Mouse (Mus musculus) layer of hippocampus, postnatal 10 days (tissue): Measurements from ENCODE around the gene Neurl1b. TPM values are rescaled to one million over a fixed set of nuclear protein-coding genes. Genes with fewer than 3 reads are reported as not detected.
A peak's percentile ranks its signal among the peaks of the same experiment; 100 is the strongest.

Source experiments
- DNase-seq, 2 experiments: peaks; one replicate each; pipeline ENCODE4 v3.0.0; 2021; ENCODE audit warnings: low spot score in 2 of 2
- total RNA-seq, 2 experiments: library from RNA; stranded (reverse); gene quantifications; 2 replicates each; pipeline ENCODE4 v1.2.3; 2021

Neurl1b gene
- total RNA-seq, 2 experiments from 2014 or later, result 87.9 to 88.7 TPM

DNA sequence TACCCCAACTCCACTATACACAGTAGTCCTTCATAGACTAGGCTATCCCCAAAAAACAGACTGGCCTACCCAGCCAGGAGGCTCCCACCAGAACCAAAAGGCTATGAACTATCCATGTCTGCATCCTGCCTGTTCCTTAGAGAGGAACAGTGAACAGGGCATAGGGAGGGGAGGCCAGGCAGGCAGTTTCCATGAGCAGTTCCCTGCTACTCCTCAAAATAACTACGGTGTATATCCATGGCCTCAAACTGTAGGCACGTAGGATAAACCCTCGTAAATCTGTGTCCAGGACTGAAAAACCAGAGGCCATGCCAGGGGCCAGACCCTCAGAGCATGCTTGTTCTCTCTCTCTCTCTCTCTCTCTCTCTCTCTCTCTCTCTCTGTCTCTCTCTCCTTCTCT lies 17.9 kb upstream of the Neurl1b start:
- DNase-seq, result no peak

GRCm38 (mm10) chr17:26397339-26397738 lies 17.3 kb upstream of the Neurl1b start:
- no peak for DNase-seq

- no peak for DNase-seq
Observed at GRCm38 (mm10) chr17:26405340-26406100, 9.1 kb upstream of the Neurl1b start.

- DNase-seq, result no peak
Observed at GRCm38 (mm10) chr17:26412967-26413366, 1.7 kb upstream of the Neurl1b start.

GRCm38 (mm10) chr17:26414184-26414522 lies 476 bp upstream of the Neurl1b start:
- no peak for DNase-seq

DNA sequence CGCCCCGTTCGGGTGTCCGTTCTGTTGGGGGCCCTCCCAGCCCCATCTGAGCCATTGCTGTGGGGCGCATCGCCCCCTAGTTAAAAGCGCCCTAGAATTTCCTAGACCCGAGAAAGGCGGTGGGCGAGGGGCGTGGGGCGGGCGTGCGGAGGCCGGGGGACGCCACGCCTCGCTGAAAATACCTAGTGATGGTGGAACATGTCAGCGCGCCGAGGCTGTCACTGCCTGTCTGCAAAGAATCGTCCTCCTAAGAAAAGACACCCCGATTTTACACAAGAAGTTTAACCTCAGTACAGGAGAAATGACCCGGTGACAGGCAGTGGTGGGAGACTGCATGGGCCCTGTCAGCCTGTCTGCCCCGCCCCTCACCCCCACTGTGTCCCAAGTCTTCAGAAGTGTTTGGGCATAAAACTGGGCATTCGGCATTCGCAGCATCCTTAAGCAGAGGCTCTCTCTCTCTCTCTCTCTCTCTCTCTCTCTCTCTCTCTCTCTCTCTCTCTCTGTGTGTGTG lies 781 bp downstream of the Neurl1b start:
- no peak for DNase-seq

DNA sequence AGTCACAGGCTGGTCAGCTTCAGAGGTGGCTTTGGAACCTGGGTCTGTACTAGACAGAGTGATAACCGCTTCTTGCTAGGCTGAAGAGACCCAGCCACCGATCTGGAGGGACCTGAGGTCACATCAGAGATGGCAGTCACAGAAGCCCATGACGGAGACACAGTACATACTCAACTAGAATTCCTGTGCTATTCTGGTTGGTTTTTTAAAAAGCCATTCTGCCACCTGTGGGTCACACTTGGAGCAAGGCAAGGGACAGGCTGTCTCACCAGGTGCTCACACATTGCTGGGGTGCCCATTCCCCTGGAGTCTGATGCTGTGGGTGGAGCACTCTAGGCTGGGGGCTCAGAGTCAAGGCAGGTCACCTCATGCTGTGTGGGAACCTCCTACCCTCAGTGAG lies 1.5 kb downstream of the Neurl1b start:
- DNase-seq, result no peak

DNA sequence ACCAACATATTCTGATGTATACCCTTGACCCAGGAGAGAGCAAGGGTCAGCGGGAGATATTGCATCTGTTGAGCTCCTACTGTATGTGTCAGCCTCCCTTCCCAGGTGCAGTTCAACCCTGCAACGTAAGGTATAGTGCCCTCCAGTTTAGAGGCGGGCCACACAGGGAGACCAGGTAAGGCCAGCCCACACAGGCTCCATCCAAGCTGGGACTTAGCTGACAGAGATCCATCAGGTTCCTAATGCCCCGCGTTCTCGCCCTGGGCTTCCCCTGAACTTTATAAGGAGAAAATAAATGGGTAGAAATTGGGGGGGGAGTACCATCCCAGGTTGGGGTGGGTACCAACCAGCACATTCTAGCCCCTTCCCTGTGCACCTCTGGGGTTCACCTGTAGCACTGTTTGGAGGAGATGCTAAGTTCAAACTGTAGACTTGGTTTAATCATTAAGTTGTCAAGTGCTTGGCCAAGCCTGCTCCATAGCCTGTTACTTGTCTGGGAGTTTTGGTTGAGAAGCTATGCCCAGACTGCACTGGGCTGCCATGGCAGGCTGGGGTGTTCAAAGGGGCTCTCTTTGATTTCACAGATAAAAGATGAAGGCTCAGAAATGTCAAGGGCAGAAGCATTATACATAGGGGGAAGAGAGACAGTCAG lies 3.3 kb downstream of the Neurl1b start:
- no peak for DNase-seq

DNA sequence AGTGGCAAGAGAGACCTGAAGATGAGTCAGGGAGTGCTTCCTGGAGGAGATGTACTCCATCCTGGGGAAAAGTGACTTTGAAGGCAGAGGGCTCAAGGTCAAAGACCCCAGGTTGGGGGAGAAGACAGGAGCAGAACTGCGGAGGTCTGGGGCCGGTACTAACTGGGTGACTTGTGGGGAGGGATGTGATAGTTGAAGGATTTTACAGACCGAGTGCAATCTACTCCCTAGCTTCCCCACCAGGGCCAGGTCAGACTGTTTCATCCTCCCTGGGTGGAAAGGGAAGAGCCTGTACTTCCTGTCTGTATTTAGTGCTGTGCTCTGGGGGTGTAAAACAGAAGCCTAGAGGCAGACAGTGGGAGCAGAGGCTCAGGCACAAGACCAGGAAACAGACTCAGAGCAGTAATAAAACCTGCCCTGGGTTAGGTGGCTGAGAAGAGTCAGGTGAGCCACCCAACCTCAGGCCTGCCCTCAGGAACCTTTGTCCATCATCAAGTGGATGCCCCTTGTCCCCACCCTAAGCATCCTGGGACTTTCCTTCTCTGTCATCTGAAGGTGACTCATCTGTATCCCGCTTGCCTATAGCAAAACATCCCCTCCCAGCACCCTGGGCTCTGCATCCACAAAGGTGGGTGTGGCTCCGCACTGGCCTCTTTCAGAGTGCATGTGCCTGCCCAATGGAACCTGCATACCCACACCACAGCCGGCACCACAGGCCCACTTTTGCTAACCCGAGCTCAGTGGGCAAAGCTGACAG lies 6.0 kb downstream of the Neurl1b start:
- DNase-seq, result no peak

DNA sequence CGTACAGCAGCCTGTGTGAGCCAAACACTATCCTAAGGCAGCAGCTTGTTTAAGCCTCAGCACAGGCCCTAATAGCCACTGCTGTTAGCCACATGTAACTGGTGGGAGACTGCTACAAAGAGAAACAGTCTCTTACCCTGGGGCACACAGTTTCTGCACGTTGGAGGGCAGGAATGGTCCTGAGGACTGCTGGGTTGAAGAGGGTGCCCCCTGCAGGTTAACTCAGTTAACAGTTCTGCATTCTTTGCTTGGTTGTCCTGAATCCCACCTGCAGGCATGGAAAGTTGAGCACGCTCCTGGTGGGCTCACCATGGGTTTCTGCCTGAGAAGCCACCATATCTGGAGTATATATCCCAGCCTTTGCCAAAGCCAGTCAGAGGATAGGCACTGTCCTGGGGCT lies 6.9 kb downstream of the Neurl1b start:
- DNase-seq, result peak in 1 of 2 experiments; percentile 56

DNA sequence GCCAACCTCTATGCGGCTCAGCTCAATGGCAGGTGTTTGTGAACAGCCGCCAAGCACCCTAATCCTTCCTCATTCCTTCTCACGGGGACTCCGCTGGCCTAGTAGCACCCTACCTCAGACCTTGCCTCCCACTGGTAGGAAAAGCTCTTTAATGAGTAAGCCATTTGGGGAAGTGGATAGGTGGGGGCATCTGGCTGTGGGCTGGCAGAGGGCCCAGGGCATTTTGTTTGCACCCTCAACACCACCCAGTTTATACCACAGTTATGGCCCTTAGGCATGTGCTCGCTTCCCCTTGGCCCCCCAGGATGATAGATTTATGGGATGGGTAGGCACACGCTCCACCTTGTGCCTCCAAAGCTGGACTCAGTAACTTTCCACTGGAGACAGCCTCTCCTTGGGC lies 7.8 kb downstream of the Neurl1b start:
- no peak for DNase-seq

DNA sequence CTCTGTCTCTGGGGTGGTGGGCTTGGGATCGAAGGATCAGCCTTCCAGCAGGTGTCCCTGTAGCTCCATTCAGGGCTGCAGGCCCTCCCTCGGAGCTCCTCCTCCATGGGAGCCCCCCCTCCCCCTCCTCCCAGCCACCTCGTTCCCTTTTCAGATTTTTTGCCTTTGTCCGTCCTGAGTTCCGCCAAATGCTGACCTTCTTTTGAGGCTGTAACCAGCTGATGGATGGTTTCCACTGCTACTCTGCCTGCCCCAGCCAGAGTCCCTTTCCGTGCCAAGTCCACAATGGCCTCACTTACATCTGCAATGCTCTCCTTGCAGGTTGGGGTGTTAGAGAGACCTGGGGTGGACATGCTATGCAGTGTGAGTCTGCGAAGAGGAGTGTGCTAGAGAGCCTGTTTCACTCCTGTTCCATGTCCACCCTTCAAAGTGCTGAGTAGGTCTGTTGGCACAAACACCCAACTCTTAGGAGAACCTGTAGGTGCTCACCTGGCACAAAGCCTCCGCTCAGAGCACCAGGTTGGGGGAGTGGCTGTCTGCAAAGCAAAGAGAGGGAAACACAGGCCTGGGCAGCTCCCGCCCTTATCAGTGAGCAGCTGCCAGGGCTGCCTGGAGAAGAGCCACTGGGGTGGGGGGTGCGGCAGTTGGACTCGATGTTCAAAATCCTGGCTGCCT lies 9.5 kb downstream of the Neurl1b start:
- DNase-seq, result peak; percentile 70 to 74

GRCm38 (mm10) chr17:26424973-26425735 lies 10.5 kb downstream of the Neurl1b start:
- DNase-seq, result peak; percentile 70 to 73

DNA sequence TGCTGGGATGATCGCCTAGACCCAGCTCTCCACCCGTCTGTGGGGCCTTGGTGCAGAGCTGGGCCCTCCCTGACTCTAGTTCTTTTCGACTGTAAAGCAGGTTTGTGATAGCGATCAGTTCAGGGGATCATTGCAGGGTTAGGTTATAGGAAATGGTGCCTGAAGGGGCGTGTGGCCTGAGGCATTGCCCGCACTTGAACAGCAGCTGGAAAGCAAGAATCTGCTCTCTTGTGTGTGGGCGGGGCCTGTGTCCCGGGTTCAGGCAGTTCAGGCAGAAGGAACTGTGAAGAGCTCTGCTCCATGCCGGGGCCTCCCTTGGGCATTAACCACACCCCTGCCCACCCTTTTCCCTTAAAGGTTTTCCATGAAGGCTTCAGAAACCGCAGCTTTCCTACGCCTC lies 18.7 kb downstream of the Neurl1b start:
- no peak for DNase-seq

GRCm38 (mm10) chr17:26437089-26437815 lies 22.6 kb downstream of the Neurl1b start:
- no peak for DNase-seq

DNA sequence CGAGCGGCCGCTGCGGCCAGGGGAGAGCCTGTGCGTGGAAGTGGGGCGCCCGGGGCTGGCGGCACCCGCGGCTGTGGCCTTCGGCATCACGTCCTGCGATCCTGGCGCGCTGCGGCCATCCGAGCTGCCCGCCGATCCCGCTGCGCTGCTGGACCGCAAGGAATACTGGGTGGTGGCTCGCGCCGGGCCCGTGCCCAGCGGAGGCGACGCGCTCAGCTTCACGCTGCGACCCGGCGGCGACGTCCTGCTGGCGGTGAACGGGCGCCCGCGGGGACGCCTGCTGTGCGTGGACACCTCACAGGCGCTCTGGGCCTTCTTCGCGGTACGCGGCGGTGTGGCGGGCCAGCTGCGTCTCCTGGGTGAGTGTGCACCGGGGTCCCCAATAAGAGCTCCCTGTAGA lies 24.4 kb downstream of the Neurl1b start:
- peak; percentile 33 to 48 for DNase-seq

DNA sequence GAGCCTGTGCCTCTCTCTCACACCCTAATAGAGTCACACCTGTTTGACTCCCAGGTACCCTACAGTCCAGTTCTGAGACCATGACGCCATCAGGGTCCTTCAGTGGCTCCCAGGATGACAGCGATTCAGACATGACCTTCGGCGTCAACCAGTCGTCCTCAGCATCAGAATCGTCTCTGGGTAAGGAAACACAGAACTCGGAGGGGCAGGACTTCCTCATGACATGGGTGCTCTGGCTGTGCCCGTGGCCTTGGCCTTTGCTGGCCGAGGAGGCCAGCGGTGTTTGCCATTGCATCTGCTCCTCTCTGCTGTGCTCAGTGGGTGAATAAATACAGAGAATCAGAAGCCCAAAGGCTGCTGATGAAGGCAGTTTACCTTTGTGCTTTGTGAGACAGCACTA lies 26.4 kb downstream of the Neurl1b start:
- no peak for DNase-seq

DNA sequence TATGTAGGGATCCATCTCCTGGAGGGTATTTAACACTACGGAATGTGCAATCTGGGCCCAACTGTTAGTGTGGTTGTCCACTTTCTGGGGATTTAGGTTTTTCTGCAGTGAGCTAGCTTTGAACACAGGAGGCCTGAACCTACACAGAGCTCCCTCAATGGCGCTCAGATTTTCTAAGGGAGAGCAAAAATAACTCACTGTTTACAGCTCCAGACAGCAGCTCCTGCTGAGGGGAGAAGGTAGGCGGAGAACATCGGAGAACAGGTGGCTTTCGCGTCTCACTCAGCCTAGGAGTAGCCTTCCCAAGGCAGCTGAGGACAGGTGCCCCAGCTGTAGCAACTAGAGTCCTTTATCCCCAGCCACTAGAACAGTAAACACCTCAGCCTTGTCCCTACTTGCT lies 27.6 kb downstream of the Neurl1b start:
- no peak for DNase-seq

- no peak for DNase-seq
Observed at GRCm38 (mm10) chr17:26443865-26444264, 29.2 kb downstream of the Neurl1b start.

DNA sequence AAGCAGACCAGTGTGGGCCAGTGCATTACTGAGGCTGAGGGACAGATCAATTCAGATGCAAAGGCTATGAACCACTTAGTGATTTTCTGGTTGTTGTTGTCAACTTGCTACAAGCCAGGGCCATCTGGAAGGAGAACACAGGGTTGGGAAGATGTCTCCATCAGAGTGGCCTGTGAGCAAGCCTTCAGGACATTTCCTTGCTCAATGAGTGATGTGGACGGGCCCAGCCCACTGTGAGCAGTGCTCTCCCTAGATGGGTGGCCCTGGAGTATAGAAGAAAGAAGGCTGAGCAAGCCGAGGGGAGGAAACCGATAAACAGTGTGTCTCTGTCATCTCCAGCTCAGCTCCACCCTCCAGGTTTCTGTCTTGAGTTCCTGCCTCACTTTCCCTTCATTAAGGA lies 34.8 kb downstream of the Neurl1b start:
- no peak for DNase-seq
